Mouse (Mus musculus): ENCODE results near the gene Ptcd1.
A peak's percentile ranks its signal among the peaks of the same experiment; 100 is the strongest.

DNA sequence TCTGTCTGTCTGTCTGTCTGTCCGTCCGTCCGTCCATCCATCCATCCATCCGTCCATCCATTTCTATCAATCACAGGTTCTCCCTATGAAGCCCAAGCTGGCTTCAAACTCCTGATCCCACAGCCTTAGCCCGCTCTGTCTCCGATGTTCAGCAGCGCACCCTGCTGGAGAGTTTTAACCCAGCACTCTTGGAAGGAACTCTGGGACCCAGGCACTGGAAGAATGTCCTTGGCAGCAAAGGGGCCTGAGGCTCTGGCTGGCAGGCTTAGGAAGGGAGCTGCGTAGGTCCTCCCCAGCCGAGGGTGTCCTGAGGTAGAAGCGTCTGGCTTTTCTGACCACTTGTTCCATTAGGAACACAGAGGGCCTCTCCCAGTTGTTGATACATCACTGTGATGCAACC lies 50.0 kb downstream of the Ptcd1 start:
- TF ChIP-seq CTCF (IDR thresholded peaks at IDR 0.05; ENCODE audit: insufficient read depth, low read depth, low read length) (peak; percentile 40; the same call in 1 of the 2 replicates), POLR2A (IDR thresholded peaks at IDR 0.05; ENCODE audit: insufficient read depth, low read depth, low read length) (no peak)
